Mouse (Mus musculus): ENCODE measurements around the gene Slc37a1. TPM values are rescaled to one million over a fixed set of nuclear protein-coding genes. Genes with fewer than 3 reads are reported as not detected.

The Slc37a1 gene
- polyA plus RNA-seq, 1 experiment from 2014 or later = 14.7 TPM

- 47% methylated on average over 6 of the region's 6 CpGs for WGBS
- no peak for TF ChIP-seq EP300 (optimal IDR thresholded peaks at IDR 0.05)
- no peak for TF ChIP-seq CTCF (IDR thresholded peaks at IDR 0.05; ENCODE audit: low read depth)
- no peak overlapping the region for H3K4me3 ChIP-seq (ENCODE audit: low read depth, low read length)
- no peaks in the 10 kb centered on the region for H3K27me3 ChIP-seq (ENCODE audit: control insufficient read depth, insufficient read depth, low read length)
- H3K4me1 ChIP-seq (replicated peaks; ENCODE audit: control insufficient read depth, insufficient read depth) = 0 out of 2 replicates have a peak, but pooled peaks cover 2% of the 10 kb centered on the region
- H3K9me3 ChIP-seq (ENCODE audit: control insufficient read depth, low read length) = no peaks in the 10 kb centered on the region
- no peaks in the 10 kb centered on the region for H3K36me3 ChIP-seq (ENCODE audit: control insufficient read depth, insufficient read depth, low read length)
- H3K27ac ChIP-seq (replicated peaks) = no peak overlapping the region
- ATAC-seq (ENCODE audit: low FRiP score, low TSS enrichment) (no peak), DNase-seq (ENCODE audit: low spot score) (no peak)
- no peak overlapping the region for H3K9ac ChIP-seq (ENCODE audit: low read length)
- no peak overlapping the region for H3K4me2 ChIP-seq (replicated peaks; ENCODE audit: low read depth)
Observed at GRCm38 (mm10) chr17:31280269-31280668, 6.3 kb upstream of the Slc37a1 start.

DNA sequence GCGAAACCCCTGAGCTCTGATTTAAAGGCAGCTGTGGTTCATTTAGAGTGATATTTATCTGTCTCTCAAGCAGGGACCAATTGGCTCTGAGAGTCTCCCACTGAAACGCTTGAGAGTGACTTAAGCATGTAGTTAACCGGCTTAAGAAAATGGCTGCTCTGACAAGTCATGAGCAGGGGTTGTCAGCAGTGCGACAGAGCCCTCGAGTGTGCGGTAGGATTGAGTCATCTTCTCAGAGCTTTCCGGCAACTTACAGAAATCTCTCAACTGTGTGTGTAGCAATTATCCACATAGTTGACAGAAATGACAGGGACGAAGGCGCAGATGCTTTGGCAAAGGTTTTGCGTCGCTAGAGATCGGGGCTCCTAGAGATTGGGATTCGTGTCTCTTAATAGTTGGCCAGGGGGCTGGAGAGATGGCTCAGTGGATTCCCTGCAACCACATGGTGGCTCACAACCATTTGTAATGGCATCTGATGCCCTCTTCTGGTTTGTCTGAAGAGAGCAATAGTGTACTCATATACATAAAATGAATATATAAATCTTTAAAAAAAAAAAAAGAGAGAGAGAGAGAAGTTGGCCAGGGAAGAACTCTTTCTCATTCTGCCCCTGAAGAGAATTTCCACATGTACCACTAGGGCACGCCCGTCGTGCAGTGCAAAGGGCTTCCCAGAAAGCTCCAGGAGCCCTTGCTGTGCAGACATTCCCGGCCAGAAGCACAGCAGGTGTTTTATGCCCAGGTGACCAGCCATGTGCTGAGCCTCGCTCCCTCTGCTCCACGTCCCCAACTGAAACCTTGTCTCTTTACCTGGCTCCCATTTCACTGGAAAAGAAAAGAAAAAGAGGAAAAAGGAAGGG, 4.5 kb upstream of the Slc37a1 start:
- Histone ChIP-seq H3K4me2 (replicated peaks; ENCODE audit: low read depth) (no peak overlapping the region), H3K9ac (ENCODE audit: low read length) (no peak overlapping the region), H3K27me3 (ENCODE audit: control insufficient read depth, insufficient read depth, low read length) (no peaks in the 10 kb centered on the region), H3K36me3 (ENCODE audit: control insufficient read depth, insufficient read depth, low read length) (no peaks in the 10 kb centered on the region), H3K9me3 (ENCODE audit: control insufficient read depth, low read length) (no peaks in the 10 kb centered on the region), H3K4me3 (ENCODE audit: low read depth, low read length) (no peak overlapping the region), H3K4me1 (replicated peaks; ENCODE audit: control insufficient read depth, insufficient read depth) (no peaks in the 10 kb centered on the region), H3K27ac (replicated peaks) (no peak overlapping the region)
- WGBS = 54% methylated on average over 19 of the region's 19 CpGs
- ATAC-seq (ENCODE audit: low FRiP score, low TSS enrichment) (no peak), DNase-seq (ENCODE audit: low spot score) (no peak)
- TF ChIP-seq CTCF (IDR thresholded peaks at IDR 0.05; ENCODE audit: low read depth) = peak; percentile 54
- no peak for TF ChIP-seq EP300 (optimal IDR thresholded peaks at IDR 0.05)

DNA sequence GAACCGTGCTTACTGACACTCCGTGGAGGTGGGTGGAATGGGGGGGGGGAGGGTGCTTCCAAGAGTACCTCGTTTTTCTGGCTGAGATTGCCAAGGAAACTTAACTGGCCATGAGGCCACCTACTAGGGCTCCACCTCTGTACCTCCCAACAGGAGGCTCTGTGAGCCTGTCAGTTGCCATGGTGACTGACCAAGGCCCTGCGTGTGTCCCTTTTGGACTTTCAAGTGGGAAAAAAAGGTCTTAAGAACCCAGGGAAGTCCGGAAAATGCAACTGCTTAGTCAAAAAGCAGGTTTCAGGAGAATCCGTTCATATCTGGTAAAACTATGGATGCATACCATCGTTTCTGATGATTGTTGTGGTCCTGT, 3.9 kb upstream of the Slc37a1 start:
- Histone ChIP-seq H3K4me3 (ENCODE audit: low read depth, low read length) (no peak overlapping the region), H3K4me2 (replicated peaks; ENCODE audit: low read depth) (no peak overlapping the region), H3K27ac (replicated peaks) (no peak overlapping the region), H3K36me3 (ENCODE audit: control insufficient read depth, insufficient read depth, low read length) (no peaks in the 10 kb centered on the region), H3K9ac (ENCODE audit: low read length) (no peak overlapping the region), H3K27me3 (ENCODE audit: control insufficient read depth, insufficient read depth, low read length) (no peaks in the 10 kb centered on the region), H3K9me3 (ENCODE audit: control insufficient read depth, low read length) (no peaks in the 10 kb centered on the region), H3K4me1 (replicated peaks; ENCODE audit: control insufficient read depth, insufficient read depth) (no peaks in the 10 kb centered on the region)
- no peak for ATAC-seq (ENCODE audit: low FRiP score, low TSS enrichment)
- TF ChIP-seq EP300 (optimal IDR thresholded peaks at IDR 0.05) (no peak), CTCF (IDR thresholded peaks at IDR 0.05; ENCODE audit: low read depth) (no peak)
- DNase-seq (ENCODE audit: low spot score) = no peak
- WGBS = 34% methylated on average over 7 of the region's 7 CpGs

DNA sequence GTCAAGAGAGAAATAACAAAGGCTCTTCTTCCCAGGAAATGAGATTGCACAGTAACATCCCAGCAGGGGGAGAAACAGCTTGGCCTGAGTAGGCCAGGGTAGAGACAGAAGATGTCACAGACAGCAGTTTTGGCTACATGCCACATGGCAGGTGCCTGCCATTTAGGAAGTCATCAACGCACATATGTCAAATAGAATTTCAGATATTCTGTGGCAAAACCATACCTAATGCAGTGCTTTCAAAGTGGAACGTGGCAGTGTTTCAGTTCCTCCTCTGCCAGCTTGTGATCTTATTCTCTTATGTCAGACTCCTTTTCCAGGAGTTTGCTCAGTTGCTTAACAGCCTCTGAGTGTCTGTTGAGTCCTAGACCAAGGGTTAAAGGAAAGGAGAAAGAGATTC, 725 bp upstream of the Slc37a1 start:
- TF ChIP-seq CTCF (IDR thresholded peaks at IDR 0.05; ENCODE audit: low read depth) (no peak), EP300 (optimal IDR thresholded peaks at IDR 0.05) (no peak)
- 61% methylated on average over 2 of the region's 2 CpGs for WGBS
- H3K4me3 ChIP-seq (ENCODE audit: low read depth, low read length) = no peak overlapping the region
- ATAC-seq (ENCODE audit: low FRiP score, low TSS enrichment) (no peak), DNase-seq (ENCODE audit: low spot score) (no peak)
- H3K4me1 ChIP-seq (replicated peaks; ENCODE audit: control insufficient read depth, insufficient read depth) = no peaks in the 10 kb centered on the region
- no peaks in the 10 kb centered on the region for H3K9me3 ChIP-seq (ENCODE audit: control insufficient read depth, low read length)
- H3K27ac ChIP-seq (replicated peaks) = no peak overlapping the region
- no peaks in the 10 kb centered on the region for H3K27me3 ChIP-seq (ENCODE audit: control insufficient read depth, insufficient read depth, low read length)
- no peaks in the 10 kb centered on the region for H3K36me3 ChIP-seq (ENCODE audit: control insufficient read depth, insufficient read depth, low read length)
- no peak overlapping the region for H3K4me2 ChIP-seq (replicated peaks; ENCODE audit: low read depth)
- H3K9ac ChIP-seq (ENCODE audit: low read length) = no peak overlapping the region

DNA sequence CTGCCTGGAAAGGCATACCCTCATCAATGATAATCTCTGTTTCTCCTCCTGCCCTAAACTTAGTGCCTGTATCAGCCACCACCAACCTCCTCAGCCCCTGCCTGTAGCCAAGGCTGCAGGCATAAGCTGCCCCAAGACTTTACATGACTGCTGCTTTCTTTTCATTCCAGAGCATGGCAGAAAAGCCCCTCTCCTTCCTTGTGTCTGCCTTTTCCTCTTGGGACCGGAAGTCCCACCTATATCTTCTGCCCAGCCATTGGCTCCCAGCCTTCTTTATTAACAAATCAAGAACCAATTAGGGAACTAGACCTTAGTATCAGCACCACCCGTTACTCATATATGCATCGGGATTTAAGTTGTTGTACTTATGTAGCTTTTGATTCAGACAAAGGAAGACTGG, 624 bp downstream of the Slc37a1 start:
- no peak overlapping the region for H3K27ac ChIP-seq (replicated peaks)
- no peaks in the 10 kb centered on the region for H3K27me3 ChIP-seq (ENCODE audit: control insufficient read depth, insufficient read depth, low read length)
- H3K4me3 ChIP-seq (ENCODE audit: low read depth, low read length) = no peak overlapping the region
- TF ChIP-seq CTCF (IDR thresholded peaks at IDR 0.05; ENCODE audit: low read depth) (no peak), EP300 (optimal IDR thresholded peaks at IDR 0.05) (no peak)
- WGBS = 69% methylated on average over 3 of the region's 3 CpGs
- DNase-seq (ENCODE audit: low spot score) = no peak
- H3K4me1 ChIP-seq (replicated peaks; ENCODE audit: control insufficient read depth, insufficient read depth) = no peaks in the 10 kb centered on the region
- no peak overlapping the region for H3K9ac ChIP-seq (ENCODE audit: low read length)
- H3K9me3 ChIP-seq (ENCODE audit: control insufficient read depth, low read length) = no peaks in the 10 kb centered on the region
- no peaks in the 10 kb centered on the region for H3K36me3 ChIP-seq (ENCODE audit: control insufficient read depth, insufficient read depth, low read length)
- H3K4me2 ChIP-seq (replicated peaks; ENCODE audit: low read depth) = no peak overlapping the region
- ATAC-seq (ENCODE audit: low FRiP score, low TSS enrichment) = no peak

- TF ChIP-seq CTCF (IDR thresholded peaks at IDR 0.05; ENCODE audit: low read depth) (no peak), EP300 (optimal IDR thresholded peaks at IDR 0.05) (no peak)
- no peak for ATAC-seq (ENCODE audit: low FRiP score, low TSS enrichment)
- 67% methylated on average over 7 of the region's 7 CpGs for WGBS
Observed at GRCm38 (mm10) chr17:31288999-31289726, 2.6 kb downstream of the Slc37a1 start.

More at GRCm38 (mm10) chr17:31288999-31289726, 2.6 kb downstream of the Slc37a1 start:
- no peak for DNase-seq (ENCODE audit: low spot score)
- no peaks in the 10 kb centered on the region for H3K36me3 ChIP-seq (ENCODE audit: control insufficient read depth, insufficient read depth, low read length)
- H3K27ac ChIP-seq (replicated peaks) = no peak overlapping the region
- no peak overlapping the region for H3K4me3 ChIP-seq (ENCODE audit: low read depth, low read length)
- no peaks in the 10 kb centered on the region for H3K4me1 ChIP-seq (replicated peaks; ENCODE audit: control insufficient read depth, insufficient read depth)
- no peaks in the 10 kb centered on the region for H3K9me3 ChIP-seq (ENCODE audit: control insufficient read depth, low read length)
- H3K27me3 ChIP-seq (ENCODE audit: control insufficient read depth, insufficient read depth, low read length) = no peaks in the 10 kb centered on the region
- H3K9ac ChIP-seq (ENCODE audit: low read length) = no peak overlapping the region
- no peak overlapping the region for H3K4me2 ChIP-seq (replicated peaks; ENCODE audit: low read depth)

Measured in stomach, postnatal 0 days (tissue).